ENCODE assay signal across 8 mouse cellular contexts in genomic region chr6:64607942-64608341, GRCm38 (mm10).
DNase-seq lines count a peak whose midpoint lies in the region; ATAC-seq and TF ChIP-seq lines count a peak whose summit lies in the region.
"Had no signal": no experiment of that assay in that cellular context is flagged by ENCODE, and none has a peak within 500 bp of the region (broad histone marks: within the 10 kb centered on the region; RNA-seq: fewer than 3 reads in every experiment).

No protein-coding gene starts in this region.

- ATAC-seq in intestine, postnatal 0 days: no peak
- ATAC-seq in intestine, embryonic 15.5 days: no peak
- no peak for ATAC-seq in megakaryocyte, adult 5-6 weeks (ENCODE audit: poor library complexity, severe bottlenecking)

- H3K4me2 ChIP-seq in intestine, postnatal 0 days (replicated peaks; ENCODE audit: low read depth): no peak overlapping the region
- no peak overlapping the region for H3K4me2 ChIP-seq in intestine, embryonic 15.5 days (replicated peaks)

- no peak overlapping the region for H3K9ac ChIP-seq in intestine, postnatal 0 days (ENCODE audit: low read depth, low read length)
- no peak overlapping the region for H3K9ac ChIP-seq in intestine, embryonic 15.5 days

- no peaks in the 10 kb centered on the region for H3K9me3 ChIP-seq in intestine, postnatal 0 days (ENCODE audit: control insufficient read depth)
- no peaks in the 10 kb centered on the region for H3K9me3 ChIP-seq in intestine, embryonic 15.5 days
- H3K9me3 ChIP-seq: megakaryocyte, embryonic 14.5 days had no signal

- intact Hi-C loops in left cerebral cortex, adult 2 months (cut with DNase I): no loop called here

- H3K36me3 ChIP-seq in intestine, postnatal 0 days (ENCODE audit: control insufficient read depth, insufficient read depth): no peaks in the 10 kb centered on the region
- H3K36me3 ChIP-seq in intestine, embryonic 15.5 days: no peaks in the 10 kb centered on the region

- TF ChIP-seq CTCF in intestine, postnatal 0 days (IDR thresholded peaks at IDR 0.05; ENCODE audit: low read depth): peak; percentile 61
- TF ChIP-seq CTCF in left cerebral cortex, adult 2 months (IDR thresholded peaks at IDR 0.05): peak; percentile 57

- no peaks in the 10 kb centered on the region for H3K4me1 ChIP-seq in intestine, postnatal 0 days (replicated peaks; ENCODE audit: control insufficient read depth, insufficient read depth, low read length)
- H3K4me1 ChIP-seq in intestine, embryonic 15.5 days (replicated peaks): no peaks in the 10 kb centered on the region
- H3K4me1 ChIP-seq: megakaryocyte, embryonic 14.5 days had no signal

- H3K27me3 ChIP-seq in intestine, postnatal 0 days (replicated peaks; ENCODE audit: control insufficient read depth, insufficient read depth, low read length): no peaks in the 10 kb centered on the region
- H3K27me3 ChIP-seq in intestine, embryonic 15.5 days (replicated peaks): no peaks in the 10 kb centered on the region
- H3K27me3 ChIP-seq: megakaryocyte, embryonic 14.5 days had no signal

- H3K4me3 ChIP-seq in intestine, postnatal 0 days (ENCODE audit: low read depth, low read length): no peak overlapping the region
- no peak overlapping the region for H3K4me3 ChIP-seq in intestine, embryonic 15.5 days (replicated peaks)
- no peak overlapping the region for H3K4me3 ChIP-seq in left cerebral cortex, adult 2 months
- H3K4me3 ChIP-seq: megakaryocyte, embryonic 14.5 days had no signal

- DNase-seq in ES-CJ7 (ENCODE audit: low read depth, low spot score): peak; percentile 38
- DNase-seq in adrenal gland, postnatal 36 days: peak; percentile 3 to 15
- peak; percentile 20 to 34 for DNase-seq in left cerebral cortex, adult 2 months (ENCODE audit: extremely low spot score in 1 of 2, low spot score in 2 of 2)
- DNase-seq in thymus, postnatal 25 days: no peak

- no peak overlapping the region for H3K27ac ChIP-seq in intestine, postnatal 0 days (ENCODE audit: low read depth, low read length)
- no peak overlapping the region for H3K27ac ChIP-seq in intestine, embryonic 15.5 days
- H3K27ac ChIP-seq in left cerebral cortex, adult 2 months: no peak overlapping the region

- WGBS in intestine, postnatal 0 days: 13% methylated on average over 1 of the region's 1 CpGs
- WGBS in intestine, embryonic 15.5 days: 11% methylated on average over 1 of the region's 1 CpGs
